Mouse (Mus musculus) adrenal gland, postnatal 4 days (tissue): ENCODE data around the gene Dnajc13. TPM values are rescaled to one million over a fixed set of nuclear protein-coding genes. Genes with fewer than 3 reads are reported as not detected.

ENCODE experiments used
- DNase-seq, 2 experiments: peaks; one replicate each; pipeline ENCODE4 v3.0.0; 2021 to 2022; ENCODE audit warnings: low spot score in 2 of 2, mixed read lengths in 2 of 2
- total RNA-seq, 2 experiments: library from RNA; stranded (reverse); gene quantifications; 2 replicates each; pipeline ENCODE4 v1.2.3; 2021

Gene Dnajc13
- total RNA-seq, 2 experiments from 2014 or later: 50.6 to 57.1 TPM

GRCm38 (mm10) chr9:104126833-104127232 is 135.9 kb downstream of the Dnajc13 start, which contains the start of gene Ackr4:
Gene Ackr4 (minus strand): TSS chr9:104126933.
- no peak for DNase-seq

GRCm38 (mm10) chr9:104123622-104124021 is 139.1 kb downstream of the Dnajc13 start:
- DNase-seq: no peak

GRCm38 (mm10) chr9:104123101-104123500 is 139.6 kb downstream of the Dnajc13 start:
- DNase-seq: no peak

- no peak for DNase-seq
Observed at GRCm38 (mm10) chr9:104109151-104109550, 153.6 kb downstream of the Dnajc13 start.

- DNase-seq: no peak
Observed at GRCm38 (mm10) chr9:104108571-104109143, 154.1 kb downstream of the Dnajc13 start.

- DNase-seq: no peak
Observed at GRCm38 (mm10) chr9:104107482-104107881, 155.2 kb downstream of the Dnajc13 start.

- no peak for DNase-seq
Observed at GRCm38 (mm10) chr9:104106930-104107329, 155.8 kb downstream of the Dnajc13 start.

- no peak for DNase-seq
Observed at GRCm38 (mm10) chr9:104104986-104105385, 157.7 kb downstream of the Dnajc13 start.

- no peak for DNase-seq
Observed at GRCm38 (mm10) chr9:104102901-104103300, 159.8 kb downstream of the Dnajc13 start.

- DNase-seq: no peak
Observed at GRCm38 (mm10) chr9:104102301-104102700, 160.4 kb downstream of the Dnajc13 start.

GRCm38 (mm10) chr9:104101458-104101857 is 161.3 kb downstream of the Dnajc13 start:
- no peak for DNase-seq

Other genes starting within 250 kb of the Dnajc13 start
- gene Gm28305, start 222.3 kb downstream of the Dnajc13 start, total RNA-seq: not detected
- 10 to 100 TPM; 36.9 to 40.3 TPM for gene Uba5, start 199.8 kb downstream of the Dnajc13 start, total RNA-seq
- 10 to 100 TPM; 33.8 to 42.7 TPM for gene Acad11, start 199.6 kb downstream of the Dnajc13 start, total RNA-seq
- gene Ackr4, start 136.0 kb downstream of the Dnajc13 start, total RNA-seq: 1 to 10 TPM; 1.2 to 1.4 TPM
- 1 to 10 TPM; 1.8 to 2.2 TPM for gene Acpp, start 74.8 kb upstream of the Dnajc13 start, total RNA-seq